Mouse (Mus musculus) sigmoid colon, adult 10 weeks (tissue): ENCODE measurements around the gene Furin. TPM values are rescaled to one million over a fixed set of nuclear protein-coding genes. Genes with fewer than 3 reads are reported as not detected.

Source experiments
- polyA plus RNA-seq: library from polyadenylated mRNA; stranded (reverse); fragments of 350-450 nt; fragmentation: Illumina TruSeq; extraction: RNeasy Lipid Tissue Mini Kit (QIAGEN cat#74804); gene quantifications from one replicate; pipeline ENCODE4 v1.2.3, GENCODE M21; 2014; ENCODE audit warnings: low read depth, low replicate concordance

Furin gene
- polyA plus RNA-seq: 1.5 TPM

GRCm38 (mm10) chr7:80405188-80405695 is at the start of gene Furin:
Gene Furin (minus strand): TSS chr7:80405436.

GRCm38 (mm10) chr7:80387633-80388543 is 17.3 kb downstream of the Furin start, which contains the start of gene Fes:
Gene Fes (minus strand): TSS chr7:80387946.

GRCm38 (mm10) chr7:80371041-80371751 is 34.0 kb downstream of the Furin start, which contains the start of gene Man2a2:
Gene Man2a2 (minus strand): TSS chr7:80371375.

DNA sequence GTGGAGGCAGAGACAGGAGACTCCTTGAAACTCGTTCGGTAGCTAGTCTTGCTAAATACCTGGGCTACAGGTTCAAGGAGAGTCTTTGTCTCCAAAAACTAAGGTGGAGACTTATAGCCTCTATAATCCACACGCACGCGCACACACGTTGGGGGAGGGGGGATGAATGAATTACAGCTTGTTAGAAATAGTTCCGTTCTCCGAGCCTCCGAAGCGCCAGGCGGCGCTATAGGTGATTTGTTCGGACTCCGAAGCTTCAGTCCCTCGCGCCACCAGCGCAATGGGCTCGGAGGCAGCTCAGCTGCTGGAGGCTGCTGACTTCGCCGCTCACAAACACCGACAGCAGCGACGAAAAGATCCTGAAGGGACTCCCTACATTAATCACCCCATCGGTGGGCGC is 62.4 kb downstream of the Furin start, which contains the start of gene Hddc3:
TSS of gene Hddc3 (plus strand) at position 247 of the 400 bp plus-strand sequence.

GRCm38 (mm10) chr7:80340793-80341192 is 64.4 kb downstream of the Furin start, which contains the start of gene Unc45a:
Gene Unc45a (minus strand): TSS chr7:80341005.

Other genes starting within 250 kb of the Furin start
- gene Sema4b, start 218.6 kb downstream of the Furin start, polyA plus RNA-seq: 4.6 TPM
- gene Cib1, start 172.6 kb downstream of the Furin start, polyA plus RNA-seq: 39.8 TPM
- 3.4 TPM for gene Gdpgp1, start 172.6 kb downstream of the Furin start, polyA plus RNA-seq
- 0.41 TPM for gene Ttll13, start 159.1 kb downstream of the Furin start, polyA plus RNA-seq
- 14.2 TPM for gene Ngrn, start 144.2 kb downstream of the Furin start, polyA plus RNA-seq
- gene Vps33b, start 135.8 kb downstream of the Furin start, polyA plus RNA-seq: 5.7 TPM
- 29.1 TPM for gene Prc1, start 111.0 kb downstream of the Furin start, polyA plus RNA-seq
- 5.7 TPM for gene Rccd1, start 81.0 kb downstream of the Furin start, polyA plus RNA-seq
- gene Unc45a, start 64.4 kb downstream of the Furin start, polyA plus RNA-seq: 5.3 TPM
- gene Hddc3, start 62.3 kb downstream of the Furin start, polyA plus RNA-seq: 16.5 TPM
- gene Man2a2, start 34.1 kb downstream of the Furin start, polyA plus RNA-seq: 7.2 TPM
- 0.66 TPM for gene Fes, start 17.5 kb downstream of the Furin start, polyA plus RNA-seq
- 13.5 TPM for gene Blm, start 129.7 kb upstream of the Furin start, polyA plus RNA-seq